Mouse (Mus musculus): Measurements from ENCODE around the gene Polr2a. TPM values are rescaled to one million over a fixed set of nuclear protein-coding genes. Genes with fewer than 3 reads are reported as not detected.
A peak's percentile ranks its signal among the peaks of the same experiment; 100 is the strongest.
"Not testable (repeated sequence)": the region's sequence is repeated elsewhere in the genome, so short reads cannot be mapped to it uniquely, and the experiment has no call there.

The Polr2a gene
- total RNA-seq, 2 experiments from 2014 or later, result 55.6 to 55.9 TPM

GRCm38 (mm10) chr11:69754701-69755100, 3.7 kb downstream of the Polr2a start:
- DNase-seq (ENCODE audit: low spot score in 2 of 2), result peak in 1 of 2 experiments; percentile 54

- DNase-seq (ENCODE audit: low spot score in 2 of 2), result peak in 1 of 2 experiments; percentile 50
Measured at GRCm38 (mm10) chr11:69754233-69754632, 4.2 kb downstream of the Polr2a start.

GRCm38 (mm10) chr11:69752686-69753085, 5.8 kb downstream of the Polr2a start:
- DNase-seq (ENCODE audit: low spot score in 2 of 2), result no peak

- DNase-seq (ENCODE audit: low spot score in 2 of 2), result no peak
Measured at GRCm38 (mm10) chr11:69751635-69752034, 6.8 kb downstream of the Polr2a start.

GRCm38 (mm10) chr11:69731408-69731807, 27.0 kb downstream of the Polr2a start:
- not testable (repeated sequence) for DNase-seq (ENCODE audit: low spot score in 2 of 2)

GRCm38 (mm10) chr11:69729063-69729462, 29.4 kb downstream of the Polr2a start:
- DNase-seq (ENCODE audit: low spot score in 2 of 2), result peak in 1 of 2 experiments; percentile 35

- DNase-seq (ENCODE audit: low spot score in 2 of 2), result no peak
Measured at GRCm38 (mm10) chr11:69725951-69726350, 32.5 kb downstream of the Polr2a start.

- no peak for DNase-seq (ENCODE audit: low spot score in 2 of 2)
Measured at GRCm38 (mm10) chr11:69723074-69723473, 35.4 kb downstream of the Polr2a start.

GRCm38 (mm10) chr11:69720852-69721251, 37.6 kb downstream of the Polr2a start:
- DNase-seq (ENCODE audit: low spot score in 2 of 2), result no peak

GRCm38 (mm10) chr11:69719423-69719822, 39.0 kb downstream of the Polr2a start:
- no peak for DNase-seq (ENCODE audit: low spot score in 2 of 2)

GRCm38 (mm10) chr11:69718661-69719060, 39.8 kb downstream of the Polr2a start:
- DNase-seq (ENCODE audit: low spot score in 2 of 2), result no peak

GRCm38 (mm10) chr11:69716953-69717352, 41.5 kb downstream of the Polr2a start:
- DNase-seq (ENCODE audit: low spot score in 2 of 2), result no peak

- peak in 1 of 2 experiments; percentile 21 for DNase-seq (ENCODE audit: low spot score in 2 of 2)
Measured at GRCm38 (mm10) chr11:69715929-69716328, 42.5 kb downstream of the Polr2a start.

- DNase-seq (ENCODE audit: low spot score in 2 of 2), result peak in 1 of 2 experiments; percentile 9
Measured at GRCm38 (mm10) chr11:69715482-69715881, 43.0 kb downstream of the Polr2a start.

GRCm38 (mm10) chr11:69714636-69715329, 43.7 kb downstream of the Polr2a start:
- no peak for DNase-seq (ENCODE audit: low spot score in 2 of 2)

- no peak for DNase-seq (ENCODE audit: low spot score in 2 of 2)
Measured at GRCm38 (mm10) chr11:69712954-69713672, 45.3 kb downstream of the Polr2a start.

GRCm38 (mm10) chr11:69711082-69711481, 47.4 kb downstream of the Polr2a start:
- DNase-seq (ENCODE audit: low spot score in 2 of 2), result no peak

- no peak for DNase-seq (ENCODE audit: low spot score in 2 of 2)
Measured at GRCm38 (mm10) chr11:69710470-69710869, 48.0 kb downstream of the Polr2a start.

GRCm38 (mm10) chr11:69709554-69710446, 48.6 kb downstream of the Polr2a start:
- DNase-seq (ENCODE audit: low spot score in 2 of 2), result peak in 1 of 2 experiments; percentile 60

GRCm38 (mm10) chr11:69708614-69709265, 49.7 kb downstream of the Polr2a start:
- no peak for DNase-seq (ENCODE audit: low spot score in 2 of 2)

- DNase-seq (ENCODE audit: low spot score in 2 of 2), result no peak
Measured at GRCm38 (mm10) chr11:69707873-69708381, 50.5 kb downstream of the Polr2a start.

Measured in layer of hippocampus, adult 18-20 months (tissue).